Mouse (Mus musculus) heart, adult 2 months (tissue): ENCODE measurements around the gene Bach2. TPM values are rescaled to one million over a fixed set of nuclear protein-coding genes. Genes with fewer than 3 reads are reported as not detected.

Source experiments
- DNase-seq, 2 experiments: peaks; one replicate each; pipeline ENCODE4 v3.0.0; 2021
- H3K27ac ChIP-seq: fragments of 200-600 bp; 2 replicates; pipeline ENCODE4 v1.8.1; 2022
- H3K27me3 ChIP-seq: fragments of 200-500 bp; 2 replicates; pipeline ENCODE4 v1.6.1; 2012; ENCODE audit warnings: mild to moderate bottlenecking, low read length, inconsistent platforms, mixed read lengths; ENCODE audit not compliant: control insufficient read depth, insufficient read depth
- H3K36me3 ChIP-seq: fragments of 200-500 bp; 2 replicates; pipeline ENCODE4 v1.6.1; 2012; ENCODE audit warnings: low read length, inconsistent platforms; ENCODE audit not compliant: control insufficient read depth, insufficient read depth
- H3K4me1 ChIP-seq: fragments of 200-500 bp; 2 replicates; pipeline ENCODE4 v1.6.1; 2011; ENCODE audit warnings: low read length; ENCODE audit not compliant: control insufficient read depth, insufficient read depth
- H3K4me3 ChIP-seq: fragments of 200-600 bp; 2 replicates; pipeline ENCODE4 v1.8.1; 2022
- H3K79me2 ChIP-seq: fragments of 200-500 bp; replicated peaks from 2 replicates; pipeline ENCODE4 v1.6.1; 2012; ENCODE audit warnings: mild to moderate bottlenecking, inconsistent platforms, low read length, moderate library complexity, mixed read lengths; ENCODE audit not compliant: control insufficient read depth, insufficient read depth
- H3K9ac ChIP-seq: fragments of 200-500 bp; 2 replicates; pipeline ENCODE4 v1.6.1; 2012; ENCODE audit warnings: low read depth, mild to moderate bottlenecking, control low read depth, inconsistent platforms, low read length, mixed read lengths
- CTCF ChIP-seq: fragments of 200-600 bp; IDR thresholded peaks from 2 replicates; pipeline ENCODE4 v1.8.1; 2022; ENCODE audit warnings: antibody characterized with exemption, mild to moderate bottlenecking, moderate library complexity
- EP300 ChIP-seq: fragments of 200-500 bp; IDR thresholded peaks from 2 replicates; pipeline ENCODE4 v1.6.1; 2011; ENCODE audit warnings: low read depth, low read length, control low read depth; ENCODE audit not compliant: insufficient read depth
- POLR2A ChIP-seq: fragments of 200-500 bp; IDR thresholded peaks from 2 replicates; pipeline ENCODE4 v1.6.1; 2011; ENCODE audit warnings: mild to moderate bottlenecking, low read depth, low read length, control low read depth; ENCODE audit not compliant: insufficient read depth
- WGBS: fragments of 180-500 bp; shearing (Covaris S2); methylation state at CpG from one replicate; pipeline ENCODE4 v1.1.7; 2018; 5-methylcytosine and 5-hydroxymethylcytosine counted together
- intact Hi-C: fragments of 180-260 bp; cut with DNase I; formaldehyde crosslinking; loops from one replicate; pipeline ENCODE4 v1.15.1; 2025
- polyA plus RNA-seq: library from polyadenylated mRNA; depleted of rRNA; stranded (reverse); fragments of >200 nt; gene quantifications from 2 replicates; pipeline ENCODE4 v1.2.3, GENCODE M21; 2012
- total RNA-seq, 2 experiments: library from RNA; stranded (reverse); gene quantifications; 2 replicates each; pipeline ENCODE4 v1.2.3; 2021

Bach2 gene
- total and polyA plus RNA-seq, 3 experiments: 2.4 to 4.2 (median 3.9) TPM

- Histone ChIP-seq H3K4me1 (no peaks in the 10 kb centered on the region), H3K79me2 (no peaks in the 10 kb centered on the region), H3K36me3 (no peaks in the 10 kb centered on the region), H3K9ac (no peak overlapping the region), H3K27ac (no peak overlapping the region), H3K27me3 (no peaks in the 10 kb centered on the region), H3K4me3 (no peak overlapping the region)
- peak in 1 of 2 experiments; percentile 16 for DNase-seq
- 30% methylated on average over 18 of the region's 18 CpGs for WGBS
- TF ChIP-seq POLR2A (no peak), EP300 (no peak), CTCF (no peak)
- intact Hi-C loops: no loop called here
These were observed 242.9 kb downstream of the Bach2 start for GRCm38 (mm10) chr4:32481366-32482055.

GRCm38 (mm10) chr4:32482138-32482537 is 243.5 kb downstream of the Bach2 start:
- 98% methylated on average over 8 of the region's 8 CpGs for WGBS
- no peak overlapping the region for H3K27ac ChIP-seq
- intact Hi-C loops: no loop called here

GRCm38 (mm10) chr4:32482936-32483335 is 244.3 kb downstream of the Bach2 start:
- WGBS: 71% methylated on average over 8 of the region's 8 CpGs
- H3K27me3 ChIP-seq: no peaks in the 10 kb centered on the region
- no peak for TF ChIP-seq CTCF
- no peak for TF ChIP-seq POLR2A
- no peak for TF ChIP-seq EP300

More at GRCm38 (mm10) chr4:32482138-32482537, 243.5 kb downstream of the Bach2 start:
- Histone ChIP-seq H3K9ac (no peak overlapping the region), H3K79me2 (no peaks in the 10 kb centered on the region), H3K36me3 (no peaks in the 10 kb centered on the region), H3K4me1 (no peaks in the 10 kb centered on the region; the same call in 1 of the 2 replicates), H3K27me3 (no peaks in the 10 kb centered on the region), H3K4me3 (no peak overlapping the region)
- TF ChIP-seq EP300 (no peak), POLR2A (no peak), CTCF (no peak)
- DNase-seq: no peak

GRCm38 (mm10) chr4:32485848-32486247 is 247.2 kb downstream of the Bach2 start:
- Histone ChIP-seq H3K79me2 (no peaks in the 10 kb centered on the region), H3K27me3 (no peaks in the 10 kb centered on the region), H3K4me3 (no peak overlapping the region), H3K9ac (no peak overlapping the region), H3K36me3 (no peaks in the 10 kb centered on the region), H3K4me1 (no peaks in the 10 kb centered on the region; the same call in 1 of the 2 replicates), H3K27ac (no peak overlapping the region)
- no peak for TF ChIP-seq EP300
- DNase-seq: no peak
- intact Hi-C loops: no loop called here
- WGBS: 87% methylated on average over 5 of the region's 5 CpGs

More at GRCm38 (mm10) chr4:32482936-32483335, 244.3 kb downstream of the Bach2 start:
- no peak for DNase-seq
- Histone ChIP-seq H3K4me1 (no peaks in the 10 kb centered on the region; the same call in 1 of the 2 replicates), H3K36me3 (no peaks in the 10 kb centered on the region), H3K9ac (no peak overlapping the region), H3K27ac (no peak overlapping the region), H3K4me3 (no peak overlapping the region), H3K79me2 (no peaks in the 10 kb centered on the region)
- intact Hi-C loops: no loop called here

GRCm38 (mm10) chr4:32486654-32487398 is 248.2 kb downstream of the Bach2 start:
- WGBS: 48% methylated on average over 17 of the region's 17 CpGs
- H3K36me3 ChIP-seq: no peaks in the 10 kb centered on the region
- peak; percentile 15 to 34 for DNase-seq
- no peaks in the 10 kb centered on the region for H3K27me3 ChIP-seq
- no peak overlapping the region for H3K27ac ChIP-seq
- intact Hi-C loops: no loop called here
- H3K79me2 ChIP-seq: no peaks in the 10 kb centered on the region
- H3K9ac ChIP-seq: no peak overlapping the region
- H3K4me1 ChIP-seq: no peaks in the 10 kb centered on the region; the same call in 1 of the 2 replicates
- TF ChIP-seq CTCF (no peak), EP300 (no peak), POLR2A (no peak)
- H3K4me3 ChIP-seq: 0 out of 2 replicates have a peak overlapping the region, but pooled peaks have one; percentile 17

- Histone ChIP-seq H3K4me3 (no peak overlapping the region), H3K27me3 (no peaks in the 10 kb centered on the region), H3K4me1 (no peaks in the 10 kb centered on the region; the same call in 1 of the 2 replicates), H3K36me3 (no peaks in the 10 kb centered on the region), H3K27ac (no peak overlapping the region), H3K9ac (no peak overlapping the region), H3K79me2 (no peaks in the 10 kb centered on the region)
- TF ChIP-seq EP300 (no peak), CTCF (no peak), POLR2A (no peak)
- intact Hi-C loops: no loop called here
- 97% methylated on average over 1 of the region's 1 CpGs for WGBS
- no peak for DNase-seq
These were observed 250.6 kb downstream of the Bach2 start for GRCm38 (mm10) chr4:32489186-32489585.
